Mouse (Mus musculus): ENCODE results near the gene Rgs14. TPM values are rescaled to one million over a fixed set of nuclear protein-coding genes. Genes with fewer than 3 reads are reported as not detected.
A peak's percentile ranks its signal among the peaks of the same experiment; 100 is the strongest.

Gene Rgs14
- polyA plus RNA-seq, 1 experiment from 2014 or later, result 0.73 TPM

- no peak for DNase-seq (ENCODE audit: low spot score)
- ATAC-seq (ENCODE audit: low FRiP score, low TSS enrichment), result no peak
- Histone ChIP-seq H3K9ac (ENCODE audit: low read length) (no peak overlapping the region), H3K27me3 (ENCODE audit: control insufficient read depth, insufficient read depth, low read length) (no peaks in the 10 kb centered on the region), H3K27ac (replicated peaks) (no peak overlapping the region), H3K4me3 (ENCODE audit: low read depth, low read length) (no peak overlapping the region), H3K4me1 (replicated peaks; ENCODE audit: control insufficient read depth, insufficient read depth) (no peaks in the 10 kb centered on the region), H3K36me3 (ENCODE audit: control insufficient read depth, insufficient read depth, low read length) (no peaks in the 10 kb centered on the region), H3K9me3 (ENCODE audit: control insufficient read depth, low read length) (no peaks in the 10 kb centered on the region), H3K4me2 (replicated peaks; ENCODE audit: low read depth) (no peak overlapping the region)
- WGBS, result 69% methylated on average over 4 of the region's 4 CpGs
- peak; percentile 60 for TF ChIP-seq CTCF (IDR thresholded peaks at IDR 0.05; ENCODE audit: low read depth)
- TF ChIP-seq EP300 (optimal IDR thresholded peaks at IDR 0.05), result no peak
Measured at GRCm38 (mm10) chr13:55392933-55393332, 23.4 kb downstream of the Rgs14 start.

- no peaks in the 10 kb centered on the region for H3K9me3 ChIP-seq (ENCODE audit: control insufficient read depth, low read length)
- H3K36me3 ChIP-seq (ENCODE audit: control insufficient read depth, insufficient read depth, low read length), result no peaks in the 10 kb centered on the region
- TF ChIP-seq EP300 (optimal IDR thresholded peaks at IDR 0.05), result no peak
- TF ChIP-seq CTCF (IDR thresholded peaks at IDR 0.05; ENCODE audit: low read depth), result no peak
- H3K4me3 ChIP-seq (ENCODE audit: low read depth, low read length), result no peak within 1 kb of the TSS
- H3K27ac ChIP-seq (replicated peaks), result no peak within 1 kb of the TSS
- ATAC-seq (ENCODE audit: low FRiP score, low TSS enrichment), result no peak
- H3K27me3 ChIP-seq (ENCODE audit: control insufficient read depth, insufficient read depth, low read length), result no peaks in the 10 kb centered on the region
- H3K4me2 ChIP-seq (replicated peaks; ENCODE audit: low read depth), result no peak within 1 kb of the TSS
- no peak within 1 kb of the TSS for H3K9ac ChIP-seq (ENCODE audit: low read length)
- 0 out of 2 replicates have a peak, but pooled peaks cover 3% of the 10 kb centered on the region for H3K4me1 ChIP-seq (replicated peaks; ENCODE audit: control insufficient read depth, insufficient read depth)
- WGBS, result 82% methylated on average over 1 of the region's 1 CpGs
- no peak for DNase-seq (ENCODE audit: low spot score)
Measured at GRCm38 (mm10) chr13:55398088-55398487, 28.6 kb downstream of the Rgs14 start, which contains the start of gene Slc34a1. Gene Slc34a1 (plus strand): TSS chr13:55398187.

- no peak for TF ChIP-seq EP300 (optimal IDR thresholded peaks at IDR 0.05)
- no peak for TF ChIP-seq CTCF (IDR thresholded peaks at IDR 0.05; ENCODE audit: low read depth)
- no peaks in the 10 kb centered on the region for H3K36me3 ChIP-seq (ENCODE audit: control insufficient read depth, insufficient read depth, low read length)
- 0 out of 2 replicates have a peak, but pooled peaks cover 3% of the 10 kb centered on the region for H3K4me1 ChIP-seq (replicated peaks; ENCODE audit: control insufficient read depth, insufficient read depth)
- H3K4me3 ChIP-seq (ENCODE audit: low read depth, low read length), result no peak overlapping the region
- no peak for DNase-seq (ENCODE audit: low spot score)
- ATAC-seq (ENCODE audit: low FRiP score, low TSS enrichment), result peak; percentile 15; the same call in 1 of the 2 replicates
- WGBS, result 49% methylated on average over 5 of the region's 5 CpGs
- H3K4me2 ChIP-seq (replicated peaks; ENCODE audit: low read depth), result no peak overlapping the region
- no peaks in the 10 kb centered on the region for H3K27me3 ChIP-seq (ENCODE audit: control insufficient read depth, insufficient read depth, low read length)
- H3K9me3 ChIP-seq (ENCODE audit: control insufficient read depth, low read length), result no peaks in the 10 kb centered on the region
- H3K27ac ChIP-seq (replicated peaks), result no peak overlapping the region
- H3K9ac ChIP-seq (ENCODE audit: low read length), result no peak overlapping the region
Measured at GRCm38 (mm10) chr13:55399300-55400038, 29.9 kb downstream of the Rgs14 start.

GRCm38 (mm10) chr13:55400039-55400346 is 30.5 kb downstream of the Rgs14 start:
- H3K9me3 ChIP-seq (ENCODE audit: control insufficient read depth, low read length), result no peaks in the 10 kb centered on the region
- no peaks in the 10 kb centered on the region for H3K27me3 ChIP-seq (ENCODE audit: control insufficient read depth, insufficient read depth, low read length)
- TF ChIP-seq EP300 (optimal IDR thresholded peaks at IDR 0.05), result no peak
- TF ChIP-seq CTCF (IDR thresholded peaks at IDR 0.05; ENCODE audit: low read depth), result no peak
- H3K9ac ChIP-seq (ENCODE audit: low read length), result no peak overlapping the region
- 55% methylated on average over 1 of the region's 1 CpGs for WGBS
- no peak overlapping the region for H3K4me3 ChIP-seq (ENCODE audit: low read depth, low read length)
- no peak overlapping the region for H3K4me2 ChIP-seq (replicated peaks; ENCODE audit: low read depth)
- H3K4me1 ChIP-seq (replicated peaks; ENCODE audit: control insufficient read depth, insufficient read depth), result 0 out of 2 replicates have a peak, but pooled peaks cover 3% of the 10 kb centered on the region
- no peak for DNase-seq (ENCODE audit: low spot score)
- no peak overlapping the region for H3K27ac ChIP-seq (replicated peaks)
- ATAC-seq (ENCODE audit: low FRiP score, low TSS enrichment), result 0 out of 2 replicates have a peak, but pooled peaks have one; percentile 18
- H3K36me3 ChIP-seq (ENCODE audit: control insufficient read depth, insufficient read depth, low read length), result no peaks in the 10 kb centered on the region

- Histone ChIP-seq H3K4me3 (ENCODE audit: low read depth, low read length) (no peak overlapping the region), H3K27ac (replicated peaks) (no peak overlapping the region), H3K4me2 (replicated peaks; ENCODE audit: low read depth) (no peak overlapping the region), H3K36me3 (ENCODE audit: control insufficient read depth, insufficient read depth, low read length) (no peaks in the 10 kb centered on the region), H3K27me3 (ENCODE audit: control insufficient read depth, insufficient read depth, low read length) (no peaks in the 10 kb centered on the region), H3K9ac (ENCODE audit: low read length) (no peak overlapping the region), H3K9me3 (ENCODE audit: control insufficient read depth, low read length) (no peaks in the 10 kb centered on the region), H3K4me1 (replicated peaks; ENCODE audit: control insufficient read depth, insufficient read depth) (0 out of 2 replicates have a peak, but pooled peaks cover 3% of the 10 kb centered on the region)
- 71% methylated on average over 7 of the region's 7 CpGs for WGBS
- TF ChIP-seq CTCF (IDR thresholded peaks at IDR 0.05; ENCODE audit: low read depth) (no peak), EP300 (optimal IDR thresholded peaks at IDR 0.05) (no peak)
- no peak for DNase-seq (ENCODE audit: low spot score)
- ATAC-seq (ENCODE audit: low FRiP score, low TSS enrichment), result no peak
Measured at GRCm38 (mm10) chr13:55403266-55403665, 33.7 kb downstream of the Rgs14 start.

Measured in stomach, postnatal 0 days (tissue).